ENCODE assay signal across 16 mouse cellular contexts in the genomic region with DNA sequence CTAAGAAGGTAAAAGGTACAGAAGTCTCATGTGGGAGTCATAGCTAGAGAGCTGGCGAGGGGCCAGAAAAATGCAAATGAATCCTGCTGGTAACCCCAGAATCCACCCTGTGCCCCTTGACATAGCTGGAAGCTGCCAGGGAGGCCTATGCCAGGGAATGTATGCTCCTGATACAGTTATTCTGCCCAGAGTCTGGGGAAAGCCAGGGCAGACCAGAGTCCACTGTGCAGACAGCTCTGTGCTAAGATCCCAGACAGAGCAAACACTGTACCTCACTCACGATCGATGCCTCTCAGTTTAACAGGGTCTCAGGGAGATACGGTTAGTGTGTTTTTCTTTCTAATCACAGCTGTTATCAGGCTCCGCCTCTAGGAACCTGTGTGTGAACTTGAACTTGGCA. TPM values are rescaled to one million over a fixed set of nuclear protein-coding genes. Genes with fewer than 3 reads are reported as not detected.
A peak's percentile ranks its signal among the peaks of the same experiment; 100 is the strongest.
DNase-seq lines count a peak whose midpoint lies in the region; ATAC-seq lines count a peak whose summit lies in the region.
"Had no signal": no experiment of that assay in that cellular context is flagged by ENCODE, and none has a peak within 500 bp of the region (broad histone marks: within the 10 kb centered on the region; RNA-seq: fewer than 3 reads in every experiment).

No protein-coding gene starts in this region.

- no peaks in the 10 kb centered on the region for H3K36me3 ChIP-seq in embryonic facial prominence, embryonic 14.5 days (ENCODE audit: control insufficient read depth, insufficient read depth, low read length)
- H3K36me3 ChIP-seq in embryonic facial prominence, embryonic 10.5 days (replicated peaks): no peaks in the 10 kb centered on the region
- no peaks in the 10 kb centered on the region for H3K36me3 ChIP-seq in limb, embryonic 13.5 days
- no peaks in the 10 kb centered on the region for H3K36me3 ChIP-seq in limb, embryonic 10.5 days
- H3K36me3 ChIP-seq in liver, embryonic 15.5 days (replicated peaks): no peaks in the 10 kb centered on the region
- no peaks in the 10 kb centered on the region for H3K36me3 ChIP-seq in hindbrain, embryonic 12.5 days
- H3K36me3 ChIP-seq: hindbrain, embryonic 13.5 days; limb, embryonic 12.5 days had no signal

- peak; percentile 44; the same call in 1 of the 2 replicates for ATAC-seq in embryonic facial prominence, embryonic 14.5 days (ENCODE audit: low read depth)
- no peak for ATAC-seq in limb, embryonic 13.5 days (ENCODE audit: low FRiP score, low read depth)
- ATAC-seq in liver, embryonic 15.5 days (ENCODE audit: insufficient read depth): peak; percentile 83
- no peak for ATAC-seq in hindbrain, embryonic 12.5 days (ENCODE audit: low FRiP score)

- H3K4me2 ChIP-seq in embryonic facial prominence, embryonic 14.5 days (ENCODE audit: low read depth, low read length): no peak overlapping the region
- H3K4me2 ChIP-seq in limb, embryonic 13.5 days (replicated peaks): no peak overlapping the region
- H3K4me2 ChIP-seq in liver, embryonic 15.5 days: no peak overlapping the region
- no peak overlapping the region for H3K4me2 ChIP-seq in hindbrain, embryonic 12.5 days (replicated peaks)
- H3K4me2 ChIP-seq: hindbrain, embryonic 13.5 days; limb, embryonic 12.5 days; midbrain, embryonic 11.5 days had no signal

- 0 out of 2 replicates have a peak, but pooled peaks cover 5% of the 10 kb centered on the region for H3K4me1 ChIP-seq in embryonic facial prominence, embryonic 14.5 days (ENCODE audit: control insufficient read depth, insufficient read depth, low read length)
- H3K4me1 ChIP-seq in embryonic facial prominence, embryonic 10.5 days: peaks cover 8% of the 10 kb centered on the region
- 0 out of 2 replicates have a peak, but pooled peaks cover 5% of the 10 kb centered on the region for H3K4me1 ChIP-seq in limb, embryonic 13.5 days
- no peaks in the 10 kb centered on the region for H3K4me1 ChIP-seq in limb, embryonic 10.5 days
- H3K4me1 ChIP-seq in brown adipose tissue, adult 24 weeks (ENCODE audit: control insufficient read depth, insufficient read depth, insufficient read length, low read length): peaks cover 30% of the 10 kb centered on the region
- H3K4me1 ChIP-seq in liver, embryonic 15.5 days (replicated peaks): peaks cover 5% of the 10 kb centered on the region; the same call in 1 of the 2 replicates
- no peaks in the 10 kb centered on the region for H3K4me1 ChIP-seq in hindbrain, embryonic 12.5 days
- H3K4me1 ChIP-seq: limb, embryonic 12.5 days had no signal

- H3K9ac ChIP-seq in embryonic facial prominence, embryonic 14.5 days (ENCODE audit: low read depth, low read length): no peak overlapping the region
- 0 out of 2 replicates have a peak overlapping the region, but pooled peaks have one; percentile 13 for H3K9ac ChIP-seq in limb, embryonic 13.5 days
- H3K9ac ChIP-seq in liver, embryonic 15.5 days: no peak overlapping the region
- H3K9ac ChIP-seq in hindbrain, embryonic 12.5 days: no peak overlapping the region
- H3K9ac ChIP-seq: hindbrain, embryonic 13.5 days; limb, embryonic 12.5 days had no signal

- H3K9me3 ChIP-seq in embryonic facial prominence, embryonic 14.5 days (ENCODE audit: control insufficient read depth, low read length): no peaks in the 10 kb centered on the region
- H3K9me3 ChIP-seq in embryonic facial prominence, embryonic 10.5 days: no peaks in the 10 kb centered on the region
- no peaks in the 10 kb centered on the region for H3K9me3 ChIP-seq in limb, embryonic 13.5 days
- no peaks in the 10 kb centered on the region for H3K9me3 ChIP-seq in limb, embryonic 10.5 days (replicated peaks)
- H3K9me3 ChIP-seq in liver, embryonic 15.5 days (replicated peaks): no peaks in the 10 kb centered on the region
- H3K9me3 ChIP-seq in hindbrain, embryonic 12.5 days (replicated peaks): no peaks in the 10 kb centered on the region
- H3K9me3 ChIP-seq: hindbrain, embryonic 13.5 days; limb, embryonic 12.5 days had no signal

- no peaks in the 10 kb centered on the region for H3K27me3 ChIP-seq in embryonic facial prominence, embryonic 14.5 days (replicated peaks; ENCODE audit: control insufficient read depth, insufficient read depth, low read length)
- no peaks in the 10 kb centered on the region; the same call in 1 of the 2 replicates for H3K27me3 ChIP-seq in embryonic facial prominence, embryonic 10.5 days (replicated peaks; ENCODE audit: low read depth, poor library complexity, severe bottlenecking)
- H3K27me3 ChIP-seq in limb, embryonic 13.5 days: no peaks in the 10 kb centered on the region; the same call in 1 of the 2 replicates
- no peaks in the 10 kb centered on the region for H3K27me3 ChIP-seq in limb, embryonic 10.5 days (ENCODE audit: low read depth, poor library complexity, severe bottlenecking)
- H3K27me3 ChIP-seq in liver, embryonic 15.5 days: peaks cover 4% of the 10 kb centered on the region; the same call in 1 of the 2 replicates
- H3K27me3 ChIP-seq in hindbrain, embryonic 12.5 days: no peaks in the 10 kb centered on the region

- 59% methylated on average over 5 of the region's 5 CpGs for WGBS in embryonic facial prominence, embryonic 14.5 days
- 69% methylated on average over 5 of the region's 5 CpGs for WGBS in embryonic facial prominence, embryonic 10.5 days
- 66% methylated on average over 5 of the region's 5 CpGs for WGBS in limb, embryonic 13.5 days
- WGBS in limb, embryonic 10.5 days: 75% methylated on average over 5 of the region's 5 CpGs
- WGBS in liver, embryonic 15.5 days (ENCODE audit: insufficient replicate concordance): 44% methylated on average over 5 of the region's 5 CpGs
- WGBS in hindbrain, embryonic 12.5 days: 71% methylated on average over 5 of the region's 5 CpGs

- no peak for DNase-seq in embryonic facial prominence, embryonic 14.5 days (ENCODE audit: low spot score)
- DNase-seq in embryonic facial prominence, embryonic 10.5 days (ENCODE audit: low spot score): no peak
- no peak for DNase-seq in limb, embryonic 10.5 days (ENCODE audit: low spot score)
- no peak for DNase-seq in cerebellum, adult 18-20 months
- DNase-seq: cerebellum, adult 11-12 months; kidney, postnatal 25 days; layer of hippocampus, postnatal 36 days had no signal

- no peak overlapping the region for H3K4me3 ChIP-seq in embryonic facial prominence, embryonic 14.5 days (ENCODE audit: low read depth, low read length)
- no peak overlapping the region for H3K4me3 ChIP-seq in embryonic facial prominence, embryonic 10.5 days
- H3K4me3 ChIP-seq in limb, embryonic 13.5 days: no peak overlapping the region
- H3K4me3 ChIP-seq in limb, embryonic 10.5 days: no peak overlapping the region
- H3K4me3 ChIP-seq in brown adipose tissue, adult 24 weeks (ENCODE audit: insufficient read depth, low read depth, low read length): no peak overlapping the region
- H3K4me3 ChIP-seq in liver, embryonic 15.5 days (replicated peaks): no peak overlapping the region
- H3K4me3 ChIP-seq in hindbrain, embryonic 12.5 days: no peak overlapping the region
- H3K4me3 ChIP-seq: erythroblast, embryonic 14.5 days; hindbrain, embryonic 13.5 days; limb, embryonic 12.5 days had no signal

- H3K27ac ChIP-seq in embryonic facial prominence, embryonic 14.5 days (replicated peaks; ENCODE audit: low read depth, low read length): no peak overlapping the region
- no peak overlapping the region for H3K27ac ChIP-seq in embryonic facial prominence, embryonic 10.5 days (replicated peaks)
- no peak overlapping the region for H3K27ac ChIP-seq in limb, embryonic 13.5 days
- H3K27ac ChIP-seq in limb, embryonic 10.5 days: no peak overlapping the region
- H3K27ac ChIP-seq in brown adipose tissue, adult 24 weeks (replicated peaks; ENCODE audit: low read depth, low read length): peak overlapping the region; percentile 89
- H3K27ac ChIP-seq in liver, embryonic 15.5 days (replicated peaks): no peak overlapping the region
- H3K27ac ChIP-seq in hindbrain, embryonic 12.5 days: no peak overlapping the region
- H3K27ac ChIP-seq: hindbrain, embryonic 13.5 days; limb, embryonic 12.5 days had no signal

RNA-seq across cellular contexts. Expression of a gene that starts 0.6 kb away (rescaled TPM):
- not detected in 2 replicates for polyA plus RNA-seq in embryonic facial prominence, embryonic 14.5 days (2014; fragmentation: Nextera tagmentation; extraction: Ambion mirVana)
- polyA plus RNA-seq in embryonic facial prominence, embryonic 10.5 days (2016; fragmentation: Nextera tagmentation; extraction: Ambion mirVana): not detected in 2 replicates
- not detected in 2 replicates for polyA plus RNA-seq in limb, embryonic 13.5 days (2015; fragmentation: Nextera tagmentation; extraction: Ambion mirVana)
- polyA plus RNA-seq in limb, embryonic 10.5 days (2016; fragmentation: Nextera tagmentation; extraction: Ambion mirVana): not detected in 2 replicates
- polyA plus RNA-seq in brown adipose tissue, adult 24 weeks (2012; ENCODE audit: insufficient read depth, insufficient read length, missing spikeins): not detected in 2 replicates
- polyA plus RNA-seq in liver, embryonic 15.5 days (2015; fragmentation: Nextera tagmentation; extraction: Ambion mirVana): not detected in 2 replicates
- polyA plus RNA-seq in hindbrain, embryonic 12.5 days (2016; fragmentation: Nextera tagmentation; extraction: Ambion mirVana): not detected in 2 replicates
- polyA plus RNA-seq: erythroblast, embryonic 14.5 days; hindbrain, embryonic 13.5 days; limb, embryonic 12.5 days; midbrain, embryonic 11.5 days; testis, adult 2 months had no signal

RNA-seq across cellular contexts. Expression of a gene that starts 8.3 kb away (rescaled TPM):
- polyA plus RNA-seq in embryonic facial prominence, embryonic 14.5 days (2014; fragmentation: Nextera tagmentation; extraction: Ambion mirVana): not detected in 2 replicates
- polyA plus RNA-seq in embryonic facial prominence, embryonic 10.5 days (2016; fragmentation: Nextera tagmentation; extraction: Ambion mirVana): 0.11 TPM in 1 of 2 replicates, not detected in the other
- 0.41 TPM in 1 of 2 replicates, not detected in the other for polyA plus RNA-seq in limb, embryonic 13.5 days (2015; fragmentation: Nextera tagmentation; extraction: Ambion mirVana)
- not detected in 2 replicates for polyA plus RNA-seq in limb, embryonic 10.5 days (2016; fragmentation: Nextera tagmentation; extraction: Ambion mirVana)
- not detected in 2 replicates for polyA plus RNA-seq in brown adipose tissue, adult 24 weeks (2012; ENCODE audit: insufficient read depth, insufficient read length, missing spikeins)
- polyA plus RNA-seq in liver, embryonic 15.5 days (2015; fragmentation: Nextera tagmentation; extraction: Ambion mirVana): 0.07 and 1.3 TPM in 2 replicates
- not detected in 2 replicates for polyA plus RNA-seq in hindbrain, embryonic 12.5 days (2016; fragmentation: Nextera tagmentation; extraction: Ambion mirVana)
- polyA plus RNA-seq: erythroblast, embryonic 14.5 days; limb, embryonic 12.5 days; midbrain, embryonic 11.5 days; testis, adult 2 months had no signal

RNA-seq across cellular contexts. Expression of a gene that starts 9.7 kb away (rescaled TPM):
- 0.14 TPM in 1 of 2 replicates, not detected in the other for polyA plus RNA-seq in embryonic facial prominence, embryonic 14.5 days (2014; fragmentation: Nextera tagmentation; extraction: Ambion mirVana)
- polyA plus RNA-seq in embryonic facial prominence, embryonic 10.5 days (2016; fragmentation: Nextera tagmentation; extraction: Ambion mirVana): not detected in 2 replicates
- 0.08 TPM in 2 replicates for polyA plus RNA-seq in limb, embryonic 13.5 days (2015; fragmentation: Nextera tagmentation; extraction: Ambion mirVana)
- polyA plus RNA-seq in limb, embryonic 10.5 days (2016; fragmentation: Nextera tagmentation; extraction: Ambion mirVana): not detected in 2 replicates
- not detected in 2 replicates for polyA plus RNA-seq in brown adipose tissue, adult 24 weeks (2012; ENCODE audit: insufficient read depth, insufficient read length, missing spikeins)
- 0.06 and 0.07 TPM in 2 replicates for polyA plus RNA-seq in liver, embryonic 15.5 days (2015; fragmentation: Nextera tagmentation; extraction: Ambion mirVana)
- polyA plus RNA-seq in hindbrain, embryonic 12.5 days (2016; fragmentation: Nextera tagmentation; extraction: Ambion mirVana): not detected in 2 replicates
- polyA plus RNA-seq: erythroblast, embryonic 14.5 days; testis, adult 2 months had no signal

RNA-seq across cellular contexts. Expression of a gene that starts 47.0 kb away (rescaled TPM):
- polyA plus RNA-seq in embryonic facial prominence, embryonic 14.5 days (2014; fragmentation: Nextera tagmentation; extraction: Ambion mirVana): not detected in 2 replicates
- polyA plus RNA-seq in embryonic facial prominence, embryonic 10.5 days (2016; fragmentation: Nextera tagmentation; extraction: Ambion mirVana): not detected in 2 replicates
- polyA plus RNA-seq in limb, embryonic 13.5 days (2015; fragmentation: Nextera tagmentation; extraction: Ambion mirVana): not detected in 2 replicates
- not detected in 2 replicates for polyA plus RNA-seq in limb, embryonic 10.5 days (2016; fragmentation: Nextera tagmentation; extraction: Ambion mirVana)
- polyA plus RNA-seq in brown adipose tissue, adult 24 weeks (2012; ENCODE audit: insufficient read depth, insufficient read length, missing spikeins): not detected in 2 replicates
- not detected in 2 replicates for polyA plus RNA-seq in liver, embryonic 15.5 days (2015; fragmentation: Nextera tagmentation; extraction: Ambion mirVana)
- not detected in 2 replicates for polyA plus RNA-seq in hindbrain, embryonic 12.5 days (2016; fragmentation: Nextera tagmentation; extraction: Ambion mirVana)
- polyA plus RNA-seq: erythroblast, embryonic 14.5 days; hindbrain, embryonic 13.5 days; limb, embryonic 12.5 days; midbrain, embryonic 11.5 days had no signal

RNA-seq across cellular contexts. Expression of a gene that starts 48.8 kb away (rescaled TPM):
- polyA plus RNA-seq in embryonic facial prominence, embryonic 14.5 days (2014; fragmentation: Nextera tagmentation; extraction: Ambion mirVana): 182 and 192 TPM in 2 replicates
- polyA plus RNA-seq in embryonic facial prominence, embryonic 10.5 days (2016; fragmentation: Nextera tagmentation; extraction: Ambion mirVana): 187 and 191 TPM in 2 replicates
- 184 and 190 TPM in 2 replicates for polyA plus RNA-seq in limb, embryonic 13.5 days (2015; fragmentation: Nextera tagmentation; extraction: Ambion mirVana)
- polyA plus RNA-seq in limb, embryonic 10.5 days (2016; fragmentation: Nextera tagmentation; extraction: Ambion mirVana): 174 and 179 TPM in 2 replicates
- 146 and 167 TPM in 2 replicates for polyA plus RNA-seq in brown adipose tissue, adult 24 weeks (2012; ENCODE audit: insufficient read depth, insufficient read length, missing spikeins)
- 89.7 and 93.8 TPM in 2 replicates for polyA plus RNA-seq in liver, embryonic 15.5 days (2015; fragmentation: Nextera tagmentation; extraction: Ambion mirVana)
- polyA plus RNA-seq in hindbrain, embryonic 12.5 days (2016; fragmentation: Nextera tagmentation; extraction: Ambion mirVana): 157 and 177 TPM in 2 replicates

Comparison
In these comparisons a context has a peak if more than half of its experiments do, and no peak if none do; other contexts are left out.
1. ATAC-seq: peak in embryonic facial prominence, embryonic 14.5 days (single experiment) and liver, embryonic 15.5 days (single experiment); none in limb, embryonic 13.5 days (single experiment) and hindbrain, embryonic 12.5 days (single experiment).